Mouse (Mus musculus) G1E-ER4 (cell line): Measurements from ENCODE around the gene Fmo5. TPM values are rescaled to one million over a fixed set of nuclear protein-coding genes. Genes with fewer than 3 reads are reported as not detected.

Experiments used
- GATA1 ChIP-seq: IDR thresholded peaks from one replicate; pipeline ENCODE4 v1.8.0; 2012; ENCODE audit warnings: low read length, inconsistent platforms
- polyA plus RNA-seq: library from polyadenylated mRNA; stranded (reverse); fragments of >175 nt; gene quantifications from 2 replicates; pipeline ENCODE4 v1.2.3, GENCODE M21; 2012

Gene Fmo5
- polyA plus RNA-seq, 1 experiment, result 0.09 TPM

- no peak for TF ChIP-seq GATA1
Measured at GRCm38 (mm10) chr3:97658426-97659193, 30.0 kb downstream of the Fmo5 start.

GRCm38 (mm10) chr3:97659746-97660145 lies 31.1 kb downstream of the Fmo5 start:
- no peak for TF ChIP-seq GATA1

- TF ChIP-seq GATA1, result no peak
Measured at GRCm38 (mm10) chr3:97661206-97661605, 32.6 kb downstream of the Fmo5 start.

- TF ChIP-seq GATA1, result no peak
Measured at GRCm38 (mm10) chr3:97665525-97665924, 36.9 kb downstream of the Fmo5 start.

GRCm38 (mm10) chr3:97666154-97666553 lies 37.5 kb downstream of the Fmo5 start:
- no peak for TF ChIP-seq GATA1

GRCm38 (mm10) chr3:97667093-97667675 lies 38.6 kb downstream of the Fmo5 start:
- no peak for TF ChIP-seq GATA1

GRCm38 (mm10) chr3:97674644-97675110 lies 46.1 kb downstream of the Fmo5 start, which contains the start of gene Gm17651:
Gene Gm17651, minus strand, starts transcription at chr3:97674694.
- no peak for TF ChIP-seq GATA1

- TF ChIP-seq GATA1, result no peak
Measured at GRCm38 (mm10) chr3:97676126-97676525, 47.5 kb downstream of the Fmo5 start.

- no peak for TF ChIP-seq GATA1
Measured at GRCm38 (mm10) chr3:97678416-97678815, 49.8 kb downstream of the Fmo5 start.

GRCm38 (mm10) chr3:97680631-97681320 lies 52.2 kb downstream of the Fmo5 start:
- TF ChIP-seq GATA1, result no peak

- TF ChIP-seq GATA1, result no peak
Measured at GRCm38 (mm10) chr3:97681321-97682158, 52.9 kb downstream of the Fmo5 start.

- no peak for TF ChIP-seq GATA1
Measured at GRCm38 (mm10) chr3:97682159-97682502, 53.5 kb downstream of the Fmo5 start.

- no peak for TF ChIP-seq GATA1
Measured at GRCm38 (mm10) chr3:97682576-97682975, 54.0 kb downstream of the Fmo5 start.

GRCm38 (mm10) chr3:97683560-97684195 lies 55.1 kb downstream of the Fmo5 start:
- no peak for TF ChIP-seq GATA1
